Mouse (Mus musculus) mature B cell (primary cell): ENCODE measurements around the gene Ppfia1.

Source experiments
- in situ Hi-C: fragments of 300-500 bp; cut with MboI; formaldehyde crosslinking; loops from 2 replicates; pipeline ENCODE4 v1.14.3; 2019

The Ppfia1 gene

GRCm38 (mm10) chr7:144490201-144490873 lies 63.2 kb downstream of the Ppfia1 start:
- in situ Hi-C loops, result no loop called here

- in situ Hi-C loops, result no loop called here
These were observed 64.3 kb downstream of the Ppfia1 start for GRCm38 (mm10) chr7:144489067-144489774.

- in situ Hi-C loops, result no loop called here
These were observed 73.2 kb downstream of the Ppfia1 start for GRCm38 (mm10) chr7:144480314-144480713.

DNA sequence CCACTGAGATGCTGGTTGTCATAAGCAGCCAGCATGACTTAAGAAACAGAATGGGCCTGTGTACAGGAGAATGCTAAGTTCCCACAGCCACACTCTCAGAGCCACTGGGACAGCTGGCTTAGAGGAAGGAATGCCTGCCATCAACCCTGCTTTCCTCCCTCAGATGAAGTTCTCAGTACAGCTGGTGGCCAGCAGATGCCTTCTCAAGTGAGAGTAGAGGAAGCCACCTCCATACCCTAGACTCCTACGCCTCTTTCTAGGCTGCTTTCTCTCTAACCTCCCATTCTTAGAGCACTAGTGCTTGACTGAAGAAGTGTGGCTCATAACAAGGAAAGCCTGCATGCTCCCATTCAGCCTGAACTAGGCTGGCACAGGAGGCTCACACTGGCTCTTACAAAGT lies 74.0 kb downstream of the Ppfia1 start:
- in situ Hi-C loops, result no loop called here

DNA sequence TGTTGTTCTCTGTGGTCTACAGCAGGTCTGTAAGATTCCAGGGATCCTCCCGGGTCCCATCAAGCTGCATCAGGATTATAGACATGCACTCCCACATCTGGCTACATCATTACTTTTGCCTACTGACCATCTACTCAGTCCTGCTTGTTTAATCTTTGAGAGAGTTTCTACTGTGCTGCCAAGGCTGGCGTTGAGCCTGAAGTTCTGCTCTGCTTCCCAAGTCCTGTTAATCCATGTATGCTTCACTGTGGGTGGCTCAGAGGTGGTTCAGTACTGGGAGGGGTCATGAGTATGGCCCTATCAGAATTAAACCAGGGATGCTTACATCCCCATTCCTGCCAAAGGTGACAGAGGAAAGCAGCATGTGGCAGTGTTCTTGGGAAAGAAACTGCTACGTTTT lies 77.8 kb downstream of the Ppfia1 start:
- in situ Hi-C loops, result no loop called here

GRCm38 (mm10) chr7:144473486-144473885 lies 80.0 kb downstream of the Ppfia1 start:
- in situ Hi-C loops, result no loop called here

GRCm38 (mm10) chr7:144471103-144471502 lies 82.4 kb downstream of the Ppfia1 start:
- in situ Hi-C loops, result no loop called here

GRCm38 (mm10) chr7:144470545-144471059 lies 82.9 kb downstream of the Ppfia1 start, which contains the start of gene Cttn:
TSS of gene Cttn (minus strand) at chr7:144471009.
- in situ Hi-C loops, result no loop called here

DNA sequence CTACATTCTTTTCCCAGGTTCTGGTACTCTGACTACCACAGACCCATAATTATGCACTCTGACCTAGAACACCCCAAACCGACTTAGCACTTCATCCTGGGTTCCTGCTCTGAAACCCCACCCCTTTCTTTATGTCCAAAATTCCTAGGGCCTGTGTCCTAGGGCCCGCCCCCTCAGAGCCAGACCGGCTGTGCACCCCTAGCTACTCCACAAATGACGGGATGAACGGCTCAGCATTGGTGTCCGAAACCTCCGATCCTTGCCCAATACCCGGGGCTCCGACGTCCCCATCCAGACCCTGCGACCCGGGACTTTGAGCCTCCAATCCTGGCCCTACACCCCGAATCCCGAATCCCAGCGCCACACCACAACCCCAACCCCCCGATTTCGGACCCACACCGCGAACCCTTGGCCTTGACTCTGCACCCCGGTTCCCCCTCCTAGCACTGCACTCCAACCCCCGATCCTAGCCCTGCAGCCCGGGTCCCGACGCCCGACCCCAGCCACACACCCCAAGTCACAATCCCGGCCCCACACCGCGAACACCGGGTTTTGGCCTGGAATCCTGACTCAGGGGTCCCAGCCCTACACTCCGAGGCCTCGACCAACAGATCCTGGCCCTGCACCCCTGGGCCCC lies 83.5 kb downstream of the Ppfia1 start:
- in situ Hi-C loops, result no loop called here

DNA sequence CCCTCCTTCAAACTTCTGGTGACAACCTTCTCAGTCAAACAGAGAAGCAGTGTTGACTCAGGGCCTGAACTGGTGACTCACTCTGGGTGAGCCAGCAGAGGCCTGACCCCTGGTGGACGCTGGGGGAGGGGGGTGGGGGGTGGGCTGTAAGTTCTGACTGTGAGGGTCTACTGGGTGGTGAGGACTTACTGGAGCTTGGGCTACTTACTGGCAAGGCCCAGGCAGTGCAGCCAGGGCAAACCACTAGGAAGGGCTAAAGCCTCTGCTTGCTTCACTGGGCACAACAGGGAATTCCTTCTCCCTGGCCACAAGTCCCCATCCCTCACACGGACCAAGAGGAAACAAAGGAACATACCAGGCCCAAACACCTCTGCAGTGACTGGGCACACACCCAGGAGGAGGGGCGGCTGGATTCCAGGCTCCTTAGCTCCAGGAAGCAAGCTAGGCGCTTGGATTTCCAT lies 84.3 kb downstream of the Ppfia1 start:
- in situ Hi-C loops, result no loop called here

DNA sequence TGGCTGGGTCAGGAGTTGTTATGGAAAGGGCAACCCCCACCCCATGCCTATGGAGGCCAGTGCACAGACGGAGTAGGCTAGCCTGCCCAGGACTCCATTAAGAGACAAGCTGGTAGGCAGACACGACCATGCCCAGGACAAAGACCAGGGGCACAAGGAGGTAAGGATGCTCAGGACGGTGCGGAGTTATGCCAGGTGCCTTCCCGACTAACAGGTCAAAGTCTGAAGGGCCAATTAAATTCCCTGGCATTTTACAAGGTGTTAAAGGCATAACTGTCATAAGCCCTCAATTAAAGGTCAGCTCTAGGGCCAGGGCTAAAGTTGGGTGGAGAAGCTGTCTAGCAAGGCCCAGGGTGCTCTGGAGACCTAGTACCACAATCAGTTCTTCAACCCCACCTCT lies 84.8 kb downstream of the Ppfia1 start:
- in situ Hi-C loops, result no loop called here

DNA sequence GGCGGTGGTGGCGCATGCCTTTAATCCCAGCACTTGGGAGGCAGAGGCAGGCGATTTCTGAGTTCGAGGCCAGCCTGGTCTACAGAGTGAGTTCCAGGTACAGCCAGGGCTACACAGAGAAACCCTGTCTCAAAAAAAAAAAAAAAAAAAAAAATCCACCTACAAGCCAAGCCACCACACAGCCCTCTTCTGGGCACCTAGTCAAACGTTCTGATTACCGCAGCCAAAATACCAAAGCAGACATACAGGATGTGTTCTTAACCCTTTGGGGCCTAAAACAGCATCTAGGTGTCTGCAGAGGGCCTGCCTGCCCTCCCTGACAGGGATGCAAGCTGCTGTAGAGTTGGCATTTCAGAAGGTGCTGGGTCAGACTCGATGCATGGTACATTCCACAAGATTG lies 91.0 kb downstream of the Ppfia1 start:
- in situ Hi-C loops, result no loop called here

- in situ Hi-C loops, result no loop called here
These were observed 92.2 kb downstream of the Ppfia1 start for GRCm38 (mm10) chr7:144461246-144461902.

DNA sequence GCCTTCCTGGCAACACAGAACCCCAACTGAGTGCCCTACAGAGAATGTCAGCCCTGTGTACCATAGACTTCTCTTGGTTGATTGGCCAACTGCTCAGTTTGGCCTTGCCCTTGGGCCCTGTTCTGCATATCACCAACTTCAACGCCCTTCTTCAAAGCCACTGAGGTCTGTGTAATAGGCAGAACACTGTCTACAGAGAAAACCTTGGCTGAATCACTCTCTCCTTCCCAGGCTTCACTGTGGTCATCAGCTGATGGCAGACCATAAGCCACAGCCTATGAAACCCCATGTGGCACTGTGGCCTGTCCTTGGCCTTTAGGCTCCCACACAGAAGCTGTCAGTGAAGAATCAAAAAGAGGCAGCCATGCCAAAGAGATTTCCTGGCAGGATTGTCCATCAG lies 94.6 kb downstream of the Ppfia1 start:
- in situ Hi-C loops, result no loop called here

DNA sequence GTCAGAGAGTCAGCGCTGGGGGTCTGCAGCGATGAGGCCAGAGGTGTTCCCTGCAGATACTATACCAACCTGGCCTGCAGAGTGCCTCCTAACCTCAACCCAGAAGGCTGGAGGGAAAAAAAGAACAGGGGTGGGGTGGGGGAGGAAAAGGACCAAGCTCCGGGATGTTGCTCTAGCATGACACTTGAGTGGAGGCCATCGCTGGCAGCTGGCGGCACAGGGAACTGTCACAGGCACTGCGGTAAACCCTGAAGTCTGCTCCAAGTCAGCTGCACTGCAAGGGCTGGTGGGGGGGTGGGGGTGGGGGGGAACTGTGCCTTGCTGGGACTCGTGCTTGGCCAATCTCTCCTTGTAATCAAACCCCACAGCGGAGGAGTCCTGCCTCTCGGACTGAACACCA lies 102.9 kb downstream of the Ppfia1 start:
- in situ Hi-C loops, result no loop called here

- in situ Hi-C loops, result no loop called here
These were observed 103.6 kb downstream of the Ppfia1 start for GRCm38 (mm10) chr7:144449637-144450570.

DNA sequence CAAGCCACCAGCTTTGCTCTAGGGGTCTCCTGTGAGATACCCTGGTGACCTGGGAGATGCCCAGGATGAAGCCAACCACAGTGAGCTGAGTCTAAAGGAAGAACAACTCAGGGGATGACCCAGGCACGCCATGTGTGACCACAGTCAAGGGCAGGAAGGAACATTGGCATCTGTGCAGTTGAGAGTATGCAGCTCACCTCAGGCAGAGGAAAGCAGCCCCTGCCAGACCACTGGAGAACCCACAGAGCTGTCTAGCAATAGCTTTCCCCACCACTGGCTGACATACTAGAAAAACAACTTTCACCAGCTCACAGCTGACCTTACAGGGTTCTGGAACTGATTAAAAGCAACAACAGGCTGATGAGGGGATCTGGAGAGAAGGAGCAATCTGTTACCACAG lies 105.3 kb downstream of the Ppfia1 start:
- in situ Hi-C loops, result no loop called here

- in situ Hi-C loops, result no loop called here
These were observed 106.4 kb downstream of the Ppfia1 start for GRCm38 (mm10) chr7:144447146-144447545.

GRCm38 (mm10) chr7:144444788-144445187 lies 108.7 kb downstream of the Ppfia1 start:
- in situ Hi-C loops, result no loop called here

DNA sequence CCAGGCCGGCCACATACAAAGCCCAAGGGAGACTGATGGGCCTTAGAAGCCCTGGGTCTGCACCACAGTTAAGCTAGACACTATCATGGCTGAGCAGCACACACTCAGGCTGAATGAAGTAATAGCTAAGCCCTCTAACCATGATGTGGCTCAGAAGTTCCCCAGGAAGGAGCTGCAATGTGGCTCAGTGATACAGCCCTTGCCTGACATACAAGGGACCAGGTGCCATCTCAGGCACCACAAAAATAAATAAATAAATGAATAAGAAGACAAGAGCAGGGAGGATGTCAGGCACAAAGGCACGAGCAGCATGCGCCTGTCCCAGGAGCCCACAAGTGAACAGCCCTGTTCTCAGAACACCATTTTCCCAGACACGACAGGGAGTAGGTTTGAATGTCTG lies 111.6 kb downstream of the Ppfia1 start:
- in situ Hi-C loops, result no loop called here

- in situ Hi-C loops, result no loop called here
These were observed 112.1 kb downstream of the Ppfia1 start for GRCm38 (mm10) chr7:144441466-144441865.
